Mouse (Mus musculus): ENCODE measurements at regions not wholly inside any gene's neighbourhood (a gene's known extent, or its start where the extent isn't known, plus 50 kb on each side); places are given as distances from the start of the nearest gene placed in this dataset.
A peak's percentile ranks its signal among the peaks of the same experiment; 100 is the strongest.

DNA sequence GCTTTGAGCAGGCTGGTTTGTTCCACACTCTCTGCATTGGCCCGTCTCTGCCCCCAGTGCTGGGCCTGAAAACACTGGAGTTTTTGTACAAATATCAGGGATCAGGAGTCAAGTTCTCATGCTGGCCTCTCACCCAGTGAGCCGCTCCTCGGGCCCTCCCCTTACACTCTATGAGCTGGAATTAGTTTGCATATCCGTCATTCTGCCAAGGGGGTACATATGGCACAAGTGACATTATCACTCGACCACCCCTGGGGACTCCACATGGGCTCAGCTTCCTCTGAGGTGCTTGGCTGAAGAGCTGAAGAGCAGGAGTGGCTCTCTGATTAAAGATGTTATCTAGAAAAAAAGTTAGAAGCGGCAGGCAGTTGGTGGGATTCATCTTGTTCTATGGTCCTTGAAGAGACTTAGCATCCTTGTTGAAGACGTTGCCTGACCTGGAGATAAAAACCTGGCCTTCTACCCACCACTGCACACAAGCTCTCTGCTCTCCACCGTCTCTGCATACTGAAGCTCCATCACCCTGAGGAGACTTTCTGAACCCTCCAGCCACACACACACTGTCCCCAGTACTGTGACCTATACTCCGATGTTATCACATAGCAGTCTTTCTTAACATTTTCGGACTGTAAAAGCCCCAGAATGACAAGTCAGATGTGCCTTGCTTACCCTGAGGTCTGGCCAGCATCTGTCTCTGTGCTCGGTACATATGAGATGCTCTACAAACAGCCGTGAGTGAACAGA lies 144.2 kb downstream of the Setd4 start:
- DNase-seq = no peak
- intact Hi-C loops (cut with DNase I; ENCODE audit: low total_unique reads) = loop anchor here (10.0 kb wide), 3 partner anchors 85 to 905 kb away; no protein-coding TSS in a partner anchor

DNA sequence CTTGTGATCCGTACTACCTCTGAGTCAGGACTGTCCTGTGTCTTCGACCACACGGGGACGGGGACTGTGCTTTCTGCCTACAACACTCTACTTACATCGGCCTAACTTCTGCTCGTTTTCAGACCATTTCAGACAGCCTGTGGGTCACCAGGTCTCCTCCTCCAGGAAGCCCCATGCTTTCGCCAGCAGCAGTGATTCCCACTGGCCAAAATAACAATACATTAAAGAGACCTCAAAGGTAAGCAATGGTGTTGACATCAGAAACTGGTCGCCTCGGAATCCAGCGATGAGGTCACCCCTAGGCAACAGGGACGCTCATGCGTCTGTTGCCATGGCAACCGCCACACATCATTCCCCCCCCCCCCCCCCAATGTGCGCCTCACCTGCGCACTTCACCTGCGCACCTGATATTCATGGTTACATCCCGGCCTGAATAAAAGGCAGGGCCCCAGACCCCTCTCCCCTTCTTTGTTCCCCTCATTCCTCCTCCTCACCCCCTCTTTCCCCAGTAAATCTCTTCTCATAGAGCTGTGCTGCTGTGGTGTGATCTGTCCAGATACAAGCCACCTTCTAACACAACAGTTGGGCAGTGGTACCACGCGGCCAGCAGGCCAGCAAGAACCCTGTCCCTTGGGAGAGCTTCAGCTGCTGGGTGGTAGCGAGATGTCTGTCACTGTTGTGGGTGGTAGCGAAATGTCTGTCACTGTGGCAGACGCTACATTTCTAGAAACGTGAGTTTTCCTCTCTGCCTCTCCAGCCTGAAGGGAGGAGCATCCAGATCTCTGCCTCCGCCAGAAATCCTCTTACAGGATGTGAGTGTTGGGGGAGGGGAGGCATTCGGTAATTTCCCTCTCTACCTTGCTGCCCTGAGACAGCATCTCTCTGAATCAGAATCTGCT lies 145.0 kb downstream of the Setd4 start:
- intact Hi-C loops (cut with DNase I; ENCODE audit: low total_unique reads) = loop anchor here (10.0 kb wide), 3 partner anchors 86 to 904 kb away; no protein-coding TSS in a partner anchor
- no peak for DNase-seq

DNA sequence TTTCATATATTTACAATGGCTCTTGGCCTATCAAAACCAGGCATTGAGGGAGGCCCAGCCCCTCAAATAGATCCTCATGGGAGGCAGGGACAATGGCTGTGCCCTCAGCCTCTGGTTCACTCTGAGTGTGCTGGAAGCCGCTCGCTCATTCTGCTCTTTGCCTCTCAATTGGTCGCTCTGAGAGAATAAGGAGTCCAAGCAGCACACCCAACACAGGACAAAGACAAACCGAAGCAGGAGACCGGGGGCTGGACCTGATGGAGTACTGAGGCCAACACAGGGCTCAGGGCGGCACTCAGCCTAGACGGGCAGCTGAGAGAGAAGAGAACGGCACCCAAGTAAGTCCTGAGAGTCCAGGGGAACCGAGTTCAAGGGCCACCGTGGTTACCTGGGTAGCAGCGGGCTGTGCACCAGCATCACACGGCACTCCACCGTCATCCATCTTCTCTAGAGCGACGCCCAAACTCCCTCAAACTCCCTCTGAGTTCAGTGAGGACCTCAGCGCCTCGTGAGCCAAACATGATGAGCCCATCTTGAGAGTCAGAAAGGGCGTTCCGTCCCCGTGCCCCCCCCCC lies 145.8 kb downstream of the Setd4 start:
- no peak for DNase-seq
- intact Hi-C loops (cut with DNase I; ENCODE audit: low total_unique reads) = loop anchor here (10.0 kb wide), 3 partner anchors 87 to 903 kb away; no protein-coding TSS in a partner anchor

DNA sequence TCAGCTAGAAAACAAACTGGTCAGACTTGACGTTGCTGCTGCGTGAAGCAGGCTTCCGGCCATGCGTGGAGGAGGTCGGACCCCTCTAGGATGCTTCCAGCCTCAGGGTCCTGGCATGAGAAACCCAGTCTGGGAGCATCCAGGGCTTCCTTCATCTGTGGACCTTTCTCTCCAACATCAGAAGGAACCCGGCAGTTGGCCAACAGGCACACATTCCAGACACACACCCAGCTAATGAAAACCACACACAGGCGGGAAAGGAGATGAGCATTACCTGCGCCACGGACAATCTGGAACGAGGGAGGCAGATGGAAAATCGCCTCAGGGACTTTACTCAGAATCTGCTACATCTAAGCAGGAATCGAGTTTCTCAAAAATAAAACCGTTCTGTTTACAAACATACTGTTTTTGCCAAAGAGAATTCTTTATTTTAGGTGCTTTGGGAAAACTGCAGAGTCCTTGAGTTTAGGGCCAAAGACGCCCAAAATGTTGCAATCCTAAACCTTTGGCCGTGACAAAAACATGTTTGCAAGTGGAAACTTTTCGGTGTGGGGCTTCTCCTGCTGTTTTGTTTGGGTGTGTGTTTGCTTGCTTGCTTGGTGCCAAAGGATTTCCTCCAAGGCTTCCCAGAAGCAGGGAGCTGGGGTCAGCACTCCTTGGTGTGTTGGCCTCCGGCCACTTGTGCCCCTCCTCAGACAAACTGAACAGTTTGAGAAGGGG lies 147.0 kb downstream of the Setd4 start:
- intact Hi-C loops (cut with DNase I; ENCODE audit: low total_unique reads) = loop anchor here (10.0 kb wide), 3 partner anchors 88 to 902 kb away; no protein-coding TSS in a partner anchor
- peak; percentile 11 for DNase-seq

DNA sequence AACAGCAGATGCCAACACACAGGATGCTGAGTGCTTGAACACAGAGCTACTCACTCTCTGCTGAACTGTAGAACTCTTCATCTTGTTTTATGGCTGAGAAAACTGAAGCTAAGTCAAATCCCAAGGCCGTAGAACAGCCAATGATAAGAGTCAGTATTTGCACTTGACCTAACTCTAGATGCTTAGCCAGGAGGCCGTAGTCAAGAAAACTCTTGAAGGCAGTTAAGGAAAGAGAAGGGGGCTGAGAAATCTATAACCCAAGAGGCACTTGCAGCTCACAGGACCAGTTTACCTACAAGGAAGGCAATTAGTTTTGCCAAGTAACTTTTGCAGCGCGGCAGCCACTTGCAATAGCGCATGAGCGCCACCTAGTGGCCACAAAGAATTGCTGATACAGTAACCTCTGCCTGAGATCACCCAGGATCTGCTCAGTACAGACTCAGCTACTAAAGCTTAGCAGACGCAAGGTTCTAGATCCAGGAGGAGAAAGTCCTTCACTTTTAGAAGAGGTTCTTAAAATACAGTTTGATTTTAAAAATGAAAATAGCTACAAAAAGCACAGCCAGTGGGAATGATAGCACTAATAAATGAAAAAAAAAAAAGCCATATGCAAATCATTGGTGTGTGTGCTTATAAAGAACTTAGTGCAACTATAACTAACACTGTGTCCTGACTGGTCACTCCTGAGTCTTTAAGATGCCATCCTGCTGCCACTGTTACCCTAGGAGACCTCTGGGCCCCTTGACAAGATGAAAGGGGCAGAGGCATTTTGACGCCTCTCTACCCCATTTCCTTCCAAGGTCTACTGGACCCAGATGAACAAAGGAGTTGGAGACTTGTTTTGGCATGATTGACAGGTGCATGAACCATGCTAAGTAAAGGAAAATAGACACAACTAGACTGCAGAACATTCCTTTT lies 149.5 kb downstream of the Setd4 start:
- DNase-seq = peak; percentile 78

DNA sequence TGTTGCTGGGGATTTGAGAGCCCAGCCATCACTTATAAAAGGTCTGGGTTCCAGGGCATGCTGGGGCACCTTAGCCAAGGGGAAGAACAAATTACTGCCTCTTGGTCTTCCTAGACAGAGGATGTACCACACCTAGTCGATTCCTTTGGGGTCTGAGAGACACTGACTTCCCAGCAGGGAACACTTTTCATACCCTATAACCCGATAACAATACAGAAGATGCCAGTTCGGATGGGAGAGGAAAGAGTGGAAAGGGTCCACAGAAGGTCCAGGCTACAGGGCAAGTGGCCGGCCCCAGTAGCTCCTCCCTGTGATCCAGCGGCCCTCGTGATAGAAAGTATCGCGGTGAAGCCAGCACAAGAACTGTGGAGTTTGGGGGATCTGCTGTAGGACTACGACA lies 150.8 kb downstream of the Setd4 start:
- intact Hi-C loops (cut with DNase I; ENCODE audit: low total_unique reads) = loop anchor here (5.0 to 10.0 kb wide), 4 partner anchors 92 to 898 kb away; no protein-coding TSS in a partner anchor
- DNase-seq = no peak

More for the DNA sequence above, 149.5 kb downstream of the Setd4 start:
- intact Hi-C loops (cut with DNase I; ENCODE audit: low total_unique reads) = loop anchor here (5.0 to 10.0 kb wide), 4 partner anchors 90 to 900 kb away; no protein-coding TSS in a partner anchor

DNA sequence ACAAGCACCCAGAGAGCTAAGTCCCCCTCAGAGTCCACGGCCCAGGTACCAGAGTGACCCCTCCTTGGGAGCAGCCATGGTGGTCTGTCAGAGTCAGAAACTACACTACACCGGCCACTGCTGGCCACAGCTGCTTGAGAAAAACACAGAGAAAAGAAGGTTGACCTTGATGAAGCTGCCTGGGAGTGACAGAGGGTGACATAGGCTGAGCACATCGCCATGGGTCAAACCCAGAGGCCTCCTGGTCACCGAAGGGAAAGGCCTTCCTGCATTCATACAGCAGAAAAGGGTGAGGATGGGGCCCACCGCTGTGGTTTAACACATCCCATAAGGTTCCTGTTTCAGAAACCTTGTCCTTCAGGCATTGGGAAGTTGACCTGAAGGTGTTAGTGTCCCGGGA lies 153.0 kb downstream of the Setd4 start:
- DNase-seq = no peak
- intact Hi-C loops (cut with DNase I; ENCODE audit: low total_unique reads) = loop anchor here (5.0 to 10.0 kb wide), 4 partner anchors 94 to 896 kb away; no protein-coding TSS in a partner anchor

DNA sequence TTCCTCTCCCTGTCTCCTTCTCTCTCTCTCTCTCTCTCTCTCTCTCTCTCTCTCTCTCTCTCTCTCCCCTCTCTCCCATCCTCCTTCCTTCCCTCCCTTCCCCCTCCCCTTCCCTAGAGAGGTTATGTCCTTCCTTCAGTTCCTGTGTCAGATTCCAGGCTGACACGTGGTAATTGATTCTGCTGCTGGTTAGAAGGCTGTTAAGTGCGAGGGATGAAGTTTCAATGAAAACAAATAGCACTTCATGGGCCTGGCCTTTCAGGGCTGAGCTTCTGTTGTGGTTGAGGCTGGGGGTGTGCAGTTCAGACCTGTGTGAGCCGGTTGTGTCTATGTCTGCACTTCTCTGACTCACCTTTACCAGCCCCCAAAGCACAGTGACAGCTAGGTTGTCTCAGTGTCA lies 153.9 kb downstream of the Setd4 start:
- intact Hi-C loops (cut with DNase I; ENCODE audit: low total_unique reads) = loop anchor here (5.0 to 10.0 kb wide), 4 partner anchors 95 to 895 kb away; no protein-coding TSS in a partner anchor

DNA sequence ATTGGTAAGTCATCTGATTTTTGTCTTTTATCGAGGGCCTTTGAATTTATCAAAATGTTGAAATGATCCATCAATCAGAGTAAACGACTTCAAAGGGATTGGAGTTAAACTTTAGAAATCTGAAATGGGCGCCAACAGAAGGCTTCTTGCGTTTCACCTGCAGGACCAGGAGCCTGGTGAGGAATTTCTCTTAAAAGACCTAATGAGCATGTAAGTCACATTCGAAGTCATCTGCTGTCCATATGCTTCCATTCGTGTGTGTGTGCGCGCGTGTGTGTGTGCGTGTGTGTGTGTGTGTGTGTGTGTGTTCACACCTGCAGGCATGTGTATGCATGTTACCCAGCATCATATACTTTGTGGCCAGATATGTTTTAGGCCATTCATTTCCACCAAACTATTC lies 155.7 kb downstream of the Setd4 start:
- DNase-seq = no peak
- intact Hi-C loops (cut with DNase I; ENCODE audit: low total_unique reads) = no loop called here

More for the DNA sequence above, 153.9 kb downstream of the Setd4 start:
- no peak for DNase-seq

DNA sequence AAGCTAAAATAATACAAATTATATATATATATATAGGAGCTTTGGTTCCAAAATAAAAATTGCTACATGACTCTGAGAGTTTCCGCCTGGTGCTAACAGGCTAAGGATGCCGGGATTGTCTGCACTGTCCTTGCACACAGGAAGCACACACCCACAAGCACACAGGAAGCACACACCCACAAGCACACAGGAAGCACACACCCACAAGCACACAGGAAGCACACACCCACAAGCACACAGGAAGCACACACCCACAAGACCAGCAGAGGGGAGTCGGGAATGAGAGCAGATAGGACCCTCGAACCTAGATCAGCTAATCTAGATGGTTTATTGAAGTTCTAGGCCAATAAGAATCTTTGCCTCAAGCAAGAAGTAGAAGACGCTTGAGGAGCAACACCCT lies 156.9 kb downstream of the Setd4 start:
- intact Hi-C loops (cut with DNase I; ENCODE audit: low total_unique reads) = no loop called here
- no peak for DNase-seq

DNA sequence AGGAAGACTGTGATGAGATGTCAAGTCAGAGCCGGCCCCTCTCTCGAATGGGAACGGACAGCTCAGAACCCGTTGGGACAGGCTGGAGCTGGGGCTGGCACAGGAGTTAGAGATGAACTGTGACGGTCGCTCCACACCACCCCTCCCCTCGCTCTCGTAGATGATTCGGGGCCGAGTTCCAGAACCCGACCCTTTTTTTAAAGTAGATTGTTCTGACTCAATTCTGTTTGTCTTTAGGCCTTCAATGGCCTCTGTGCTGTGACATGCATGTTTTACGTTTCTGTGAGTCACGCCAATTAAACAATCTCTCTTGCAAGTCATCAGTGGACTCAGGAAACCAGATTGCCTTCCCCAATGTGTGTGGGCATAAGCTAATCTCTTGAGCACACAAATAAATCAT lies 157.7 kb downstream of the Setd4 start:
- intact Hi-C loops (cut with DNase I; ENCODE audit: low total_unique reads) = no loop called here

DNA sequence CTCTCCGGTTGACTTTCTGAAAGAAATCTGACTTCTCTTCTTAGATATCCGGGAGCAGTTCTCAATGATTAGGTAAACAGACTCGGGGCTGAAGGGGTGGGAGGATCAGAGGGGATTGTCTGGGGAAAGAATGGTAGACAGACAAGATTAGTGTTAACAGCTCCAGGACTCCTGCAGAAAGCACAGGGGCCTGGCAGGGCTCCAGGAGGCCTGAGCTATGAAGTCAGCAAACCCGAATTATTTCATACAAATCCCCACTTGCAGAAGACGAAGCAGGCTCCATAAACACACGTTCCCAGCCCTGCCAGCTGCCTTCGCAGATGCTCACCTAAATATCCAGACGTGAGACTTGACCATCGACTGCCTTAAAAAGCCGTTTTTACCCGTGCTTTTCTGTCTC lies 161.0 kb downstream of the Setd4 start:
- DNase-seq = peak; percentile 16
- intact Hi-C loops (cut with DNase I; ENCODE audit: low total_unique reads) = no loop called here

More for the DNA sequence above, 157.7 kb downstream of the Setd4 start:
- no peak for DNase-seq

DNA sequence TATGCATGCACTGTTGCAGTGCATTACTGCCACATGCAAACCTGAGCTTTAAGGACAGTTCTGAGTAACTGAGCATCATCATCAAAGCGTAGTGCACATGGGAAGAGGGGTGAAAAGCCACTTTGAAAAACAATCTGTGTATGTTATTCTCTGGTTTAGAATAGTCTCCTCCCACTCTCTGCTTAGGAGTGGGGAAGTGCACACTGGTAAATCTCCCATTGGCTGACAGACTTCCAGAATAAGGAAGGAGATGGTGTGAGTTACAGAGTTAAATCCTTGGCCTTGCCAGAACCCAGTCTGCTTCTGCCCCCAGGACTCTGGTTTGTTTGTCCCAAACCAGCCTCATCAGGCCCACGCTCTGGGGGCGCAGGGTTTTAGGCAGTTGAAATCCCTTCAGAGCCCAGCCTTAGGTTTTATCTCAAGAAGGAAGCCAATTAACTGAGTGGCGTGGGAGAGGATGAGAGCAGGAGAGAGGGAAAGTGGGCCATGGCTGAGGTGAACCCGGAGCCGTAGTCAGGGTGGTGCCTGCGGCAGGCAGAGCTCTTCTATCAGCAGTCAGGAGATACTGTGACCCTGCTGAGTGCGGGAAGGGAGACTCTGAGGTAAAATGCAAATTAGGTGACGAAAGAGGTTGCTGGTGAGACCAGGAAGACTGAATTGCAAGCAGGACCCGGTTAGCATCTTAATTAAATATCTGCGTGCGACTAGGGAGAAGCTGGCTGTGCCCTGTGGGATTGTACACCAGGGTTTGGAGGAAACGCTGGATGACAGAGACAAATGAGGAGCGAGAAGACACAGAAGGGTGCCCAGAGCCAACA lies 166.0 kb downstream of the Setd4 start:
- intact Hi-C loops (cut with DNase I; ENCODE audit: low total_unique reads) = no loop called here

DNA sequence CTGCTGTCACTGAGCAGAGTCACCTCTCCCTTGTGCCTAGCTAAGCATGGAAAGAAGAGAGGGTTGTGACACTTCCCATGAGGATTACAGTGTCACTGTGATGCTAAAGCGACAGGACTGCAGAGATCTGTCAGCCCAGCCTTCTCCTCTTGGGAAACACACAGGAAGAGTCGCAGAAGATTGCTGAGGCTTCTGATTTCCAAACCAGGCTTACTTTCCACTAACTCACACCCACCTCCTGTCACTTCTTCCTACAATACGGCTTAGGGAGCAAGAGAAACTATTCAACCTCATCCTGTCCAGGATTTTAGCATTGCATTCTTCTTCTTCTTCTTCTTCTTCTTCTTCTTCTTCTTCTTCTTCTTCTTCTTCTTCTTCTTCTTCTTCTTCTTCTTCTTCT lies 167.1 kb downstream of the Setd4 start:
- intact Hi-C loops (cut with DNase I; ENCODE audit: low total_unique reads) = no loop called here

More for the DNA sequence above, 166.0 kb downstream of the Setd4 start:
- DNase-seq = no peak

DNA sequence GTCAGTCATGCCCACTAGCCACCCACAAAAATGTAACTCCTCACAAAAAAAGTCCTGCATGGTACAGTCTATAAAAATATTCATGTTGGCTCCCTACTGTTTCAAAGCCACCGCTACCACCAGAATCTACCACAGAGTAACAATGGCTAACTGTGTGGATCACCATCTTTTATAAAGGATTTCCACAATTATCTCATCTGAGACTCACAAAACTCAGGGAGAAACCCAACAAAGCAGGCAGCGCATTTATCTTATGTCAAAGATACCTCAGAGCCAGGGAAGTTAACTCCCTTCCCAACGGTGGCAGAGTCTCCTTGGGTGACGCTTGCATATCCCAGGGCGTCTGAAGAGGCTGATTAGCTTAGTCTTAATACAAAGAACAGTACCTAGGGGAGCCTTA lies 172.5 kb downstream of the Setd4 start:
- intact Hi-C loops (cut with DNase I; ENCODE audit: low total_unique reads) = no loop called here
- DNase-seq = no peak

More for the DNA sequence above, 167.1 kb downstream of the Setd4 start:
- DNase-seq = no peak

DNA sequence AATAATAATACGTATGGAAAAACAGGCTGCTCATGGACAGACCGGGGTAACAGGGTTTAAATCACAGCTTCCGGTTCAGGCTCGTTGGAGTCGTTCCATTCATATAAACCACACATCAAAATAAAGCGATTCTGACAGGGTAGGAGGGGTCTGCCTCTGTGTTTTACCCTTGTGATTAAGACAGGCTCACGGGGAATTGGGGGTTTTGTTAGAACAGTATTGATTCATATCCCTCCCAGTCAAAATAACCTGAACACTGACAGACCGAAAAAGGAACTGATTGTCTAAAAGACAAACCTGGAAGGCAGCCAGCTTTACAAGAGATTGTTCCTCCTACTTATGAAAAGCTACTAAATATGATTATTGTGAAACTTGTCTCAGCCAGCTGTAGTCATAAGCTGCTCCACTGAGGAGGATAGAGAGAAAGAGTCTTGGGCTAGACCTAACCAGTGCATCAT lies 174.5 kb downstream of the Setd4 start:
- intact Hi-C loops (cut with DNase I; ENCODE audit: low total_unique reads) = no loop called here

DNA sequence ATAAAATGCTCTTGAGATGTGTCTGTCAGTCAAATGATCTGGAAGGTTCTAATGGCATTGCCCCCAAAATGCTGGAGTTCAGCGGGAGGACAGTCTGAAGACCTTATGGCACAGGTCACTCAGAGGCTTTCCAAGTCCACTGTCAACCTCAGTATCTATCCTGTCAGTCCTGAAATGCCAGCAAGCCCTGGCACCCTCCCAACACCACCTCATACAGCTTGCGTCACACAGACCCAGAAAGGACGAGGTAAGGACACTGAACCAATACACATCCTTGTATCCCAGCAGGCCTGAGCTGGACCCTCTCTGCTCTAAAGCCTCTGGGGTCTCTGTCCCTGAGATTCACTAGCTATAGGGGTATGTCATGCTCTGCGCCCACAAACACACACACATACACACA lies 176.6 kb downstream of the Setd4 start:
- intact Hi-C loops (cut with DNase I; ENCODE audit: low total_unique reads) = no loop called here
- DNase-seq = no peak

More for the DNA sequence above, 174.5 kb downstream of the Setd4 start:
- DNase-seq = no peak

Measured in gastrocnemius, postnatal 14 days (tissue).